Mouse (Mus musculus) midbrain, embryonic 16.5 days (tissue): Measurements from ENCODE around the gene Uimc1. TPM values are rescaled to one million over a fixed set of nuclear protein-coding genes. Genes with fewer than 3 reads are reported as not detected.

Experiments
- ATAC-seq: fragments of 200-750 bp; cut with Nextera tagmentation; 2 replicates; pipeline ENCODE4 v1.8.0; 2017; ENCODE audit warnings: moderate TSS enrichment
- H3K27ac ChIP-seq: fragments of 300-500 bp; sonication (generic); 2 replicates; pipeline ENCODE4 v1.5.1; 2014; ENCODE audit warnings: mild to moderate bottlenecking, low read length, mixed read lengths
- H3K27me3 ChIP-seq: fragments of 300-500 bp; sonication (generic); 2 replicates; pipeline ENCODE4 v1.6.1; 2014; ENCODE audit warnings: low read depth, low read length, mixed read lengths; ENCODE audit not compliant: control insufficient read depth, insufficient read depth
- H3K36me3 ChIP-seq: fragments of 300-500 bp; sonication (generic); 2 replicates; pipeline ENCODE4 v1.6.1; 2014; ENCODE audit warnings: mild to moderate bottlenecking, low read length, moderate library complexity, mixed read lengths; ENCODE audit not compliant: control insufficient read depth, insufficient read depth
- H3K4me1 ChIP-seq: fragments of 300-500 bp; sonication (generic); 2 replicates; pipeline ENCODE4 v1.6.1; 2014; ENCODE audit warnings: mild to moderate bottlenecking, low read length, mixed read lengths; ENCODE audit not compliant: control insufficient read depth, insufficient read depth
- H3K4me2 ChIP-seq: fragments of 300-500 bp; sonication (generic); 2 replicates; pipeline ENCODE4 v1.6.1; 2014; ENCODE audit warnings: mild to moderate bottlenecking, low read length, mixed read lengths
- H3K4me3 ChIP-seq: fragments of 300-500 bp; sonication (generic); 2 replicates; pipeline ENCODE4 v1.5.1; 2014; ENCODE audit warnings: low read depth, mild to moderate bottlenecking, low read length, moderate library complexity, mixed read lengths
- H3K9ac ChIP-seq: fragments of 300-500 bp; sonication (generic); 2 replicates; pipeline ENCODE4 v1.6.1; 2014; ENCODE audit warnings: low read depth, low read length, mixed read lengths
- H3K9me3 ChIP-seq: fragments of 300-500 bp; sonication (generic); replicated peaks from 2 replicates; pipeline ENCODE4 v1.6.1; 2014; ENCODE audit warnings: mild to moderate bottlenecking, low read length, mixed read lengths; ENCODE audit not compliant: control insufficient read depth, poor library complexity, severe bottlenecking
- WGBS: fragments of 180-500 bp; shearing (Covaris S2); extraction: QIAGEN DNeasy Blood & Tissue Kit; methylation state at CpG from one replicate; pipeline ENCODE4 v1.1.7; 2014; 5-methylcytosine and 5-hydroxymethylcytosine counted together
- polyA plus RNA-seq: library from polyadenylated mRNA; unstranded; fragments of >200 nt; fragmentation: Nextera tagmentation; extraction: Ambion mirVana; gene quantifications from 2 replicates; pipeline ENCODE4 v1.2.1, GENCODE M21; 2015

The Uimc1 gene
- polyA plus RNA-seq, result 20.3 and 20.8 TPM in 2 replicates

DNA sequence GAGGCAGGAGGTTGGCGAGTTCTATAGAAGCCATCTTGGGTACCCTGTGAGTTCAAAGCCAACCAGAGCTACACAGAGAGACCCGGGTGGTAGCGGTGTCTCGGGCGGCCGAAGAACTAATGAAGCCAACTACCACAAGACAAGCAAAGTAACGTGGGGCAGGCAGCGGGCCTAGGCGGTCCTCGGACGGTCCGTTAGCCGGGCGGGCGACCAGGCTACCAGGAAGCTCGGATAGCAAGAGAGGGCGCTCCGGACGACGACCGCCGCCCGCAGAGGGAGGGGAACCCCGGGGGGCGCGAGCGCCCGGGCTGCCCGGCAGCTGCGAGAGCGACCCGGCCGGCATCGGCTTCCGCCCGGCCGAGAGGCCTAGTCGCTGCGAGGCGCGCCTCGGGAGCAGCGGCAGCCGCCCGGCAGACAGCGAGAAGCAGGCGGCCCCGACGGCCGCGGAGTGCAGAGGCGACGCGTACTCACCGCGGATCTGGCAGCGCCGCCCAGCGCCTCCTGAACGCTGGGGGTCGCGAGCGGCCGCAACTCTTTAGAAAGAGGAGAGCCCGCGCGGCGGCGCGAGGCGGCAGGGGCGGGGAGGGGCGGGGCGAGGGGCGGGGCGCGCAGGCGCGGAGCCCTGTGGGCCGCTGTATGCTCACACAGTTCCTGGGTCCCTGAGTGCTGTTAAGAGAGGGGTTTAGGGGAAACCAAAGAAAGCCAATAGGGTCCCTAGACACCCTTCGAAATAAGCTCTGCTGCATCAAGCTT, at the start of gene Uimc1:
Uimc1 (minus strand) TSS at position 575 of the 753 bp plus-strand sequence.
- Histone ChIP-seq H3K9me3 (no peaks in the 10 kb centered on the region), H3K4me2 (peak within 1 kb of the TSS; percentile 60), H3K27me3 (no peaks in the 10 kb centered on the region), H3K9ac (peak within 1 kb of the TSS; percentile 88), H3K27ac (peak within 1 kb of the TSS; percentile 85), H3K36me3 (no peaks in the 10 kb centered on the region), H3K4me1 (peaks cover 6% of the 10 kb centered on the region), H3K4me3 (peak within 1 kb of the TSS; percentile 74)
- WGBS, result under 1% methylated on average over 59 of the region's 81 CpGs
- ATAC-seq, result peak; percentile 93

DNA sequence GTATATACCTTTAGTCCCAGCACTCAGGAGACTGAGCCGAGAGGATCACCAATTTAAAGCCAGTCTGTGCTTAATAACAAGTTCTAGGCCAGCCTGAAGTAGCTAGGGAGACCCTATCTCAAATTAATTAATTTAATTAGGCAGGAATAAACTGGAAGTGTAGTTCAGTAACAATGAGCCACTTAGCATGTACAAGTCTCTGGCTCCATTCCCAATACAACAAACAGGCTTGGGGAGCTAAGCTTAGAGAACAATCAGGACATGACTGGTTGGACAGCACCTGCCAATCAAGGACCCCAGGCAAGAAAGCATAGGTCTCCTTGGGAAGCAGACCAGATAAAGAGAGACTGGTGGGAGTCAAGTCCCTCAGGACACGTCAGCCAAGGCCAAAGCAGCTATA, 40.2 kb upstream of the Uimc1 start:
- Histone ChIP-seq H3K4me1 (no peaks in the 10 kb centered on the region), H3K9ac (no peak overlapping the region), H3K27ac (no peak overlapping the region), H3K4me2 (no peak overlapping the region), H3K36me3 (no peaks in the 10 kb centered on the region), H3K4me3 (no peak overlapping the region), H3K27me3 (no peaks in the 10 kb centered on the region), H3K9me3 (no peaks in the 10 kb centered on the region)
- WGBS, result 60% methylated on average over 2 of the region's 2 CpGs
- ATAC-seq, result no peak

DNA sequence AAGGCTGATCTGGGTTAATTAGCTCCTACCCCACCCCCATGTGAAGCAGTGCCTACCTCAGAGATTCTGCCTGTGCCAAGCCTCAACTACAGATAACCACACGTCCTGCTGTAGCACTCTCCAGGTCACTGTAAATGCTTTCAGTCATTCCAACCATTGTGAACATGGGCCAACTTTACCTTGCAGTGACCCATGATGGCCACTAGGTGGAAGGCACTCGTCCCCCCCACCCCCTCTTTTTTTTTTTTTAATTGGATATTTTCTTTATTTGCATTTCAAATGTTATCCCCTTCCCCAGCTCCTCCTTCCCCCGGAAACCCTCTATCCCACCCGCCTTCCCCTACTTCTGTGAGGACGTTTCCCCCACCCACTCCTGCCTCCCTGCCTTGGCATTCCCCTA, 35.3 kb upstream of the Uimc1 start:
- Histone ChIP-seq H3K4me1 (no peaks in the 10 kb centered on the region), H3K27me3 (no peaks in the 10 kb centered on the region), H3K9me3 (no peaks in the 10 kb centered on the region), H3K27ac (no peak overlapping the region), H3K4me3 (no peak overlapping the region), H3K36me3 (peaks cover 15% of the 10 kb centered on the region), H3K4me2 (no peak overlapping the region), H3K9ac (no peak overlapping the region)
- 9% methylated on average over 5 of the region's 5 CpGs for WGBS
- ATAC-seq, result no peak

DNA sequence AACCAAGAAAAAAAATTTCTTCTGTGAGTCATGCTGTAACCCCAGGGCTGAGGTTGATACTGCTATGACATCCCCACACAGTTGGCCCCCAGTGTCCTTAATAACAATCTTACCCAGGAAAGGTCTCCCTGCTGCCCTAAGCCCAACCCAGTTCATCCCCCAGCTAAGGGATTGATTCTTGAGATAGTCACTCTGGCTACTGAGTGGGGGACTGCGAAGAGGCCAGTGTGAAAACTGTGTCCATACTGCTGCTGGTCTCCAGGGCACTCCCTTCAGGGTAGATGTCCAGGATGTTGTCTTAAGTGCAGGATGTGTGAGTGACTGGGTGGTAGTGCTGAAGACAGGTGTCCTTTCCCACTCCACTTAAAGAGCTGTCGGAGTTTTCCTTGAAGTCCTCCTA, 33.3 kb upstream of the Uimc1 start, which contains the start of gene Gm17617:
Gm17617 (minus strand) TSS at position 101 of the 400 bp plus-strand sequence.
- Histone ChIP-seq H3K27ac (no peak within 1 kb of the TSS), H3K36me3 (peaks cover 24% of the 10 kb centered on the region), H3K9ac (no peak within 1 kb of the TSS), H3K9me3 (no peaks in the 10 kb centered on the region), H3K4me1 (no peaks in the 10 kb centered on the region), H3K4me3 (no peak within 1 kb of the TSS), H3K4me2 (no peak within 1 kb of the TSS), H3K27me3 (no peaks in the 10 kb centered on the region)
- WGBS, result 98% methylated on average over 2 of the region's 2 CpGs
- no peak for ATAC-seq

DNA sequence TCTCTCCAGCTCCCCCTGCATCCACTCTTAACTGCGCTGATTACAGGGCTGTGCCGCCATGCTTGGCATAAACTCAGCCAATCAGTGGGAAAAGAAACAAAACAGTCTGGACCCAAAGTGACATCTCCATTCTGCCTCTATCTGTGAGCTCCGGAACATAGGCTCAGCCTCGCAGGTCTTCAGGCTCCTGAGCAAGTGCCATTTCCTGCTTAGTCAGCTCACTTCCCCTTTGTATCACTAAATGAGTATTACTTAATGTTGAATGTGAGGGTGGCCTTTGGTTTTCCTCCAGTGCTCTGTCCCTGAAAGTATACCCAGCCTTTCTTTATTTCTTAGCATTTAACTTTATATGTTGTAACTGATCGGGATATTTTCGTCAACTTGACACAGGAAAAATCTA, 24.8 kb upstream of the Uimc1 start:
- Histone ChIP-seq H3K36me3 (peaks cover 23% of the 10 kb centered on the region), H3K9me3 (no peaks in the 10 kb centered on the region), H3K9ac (no peak overlapping the region), H3K4me1 (no peaks in the 10 kb centered on the region), H3K4me3 (no peak overlapping the region), H3K27me3 (no peaks in the 10 kb centered on the region), H3K4me2 (no peak overlapping the region), H3K27ac (no peak overlapping the region)
- 90% methylated on average over 6 of the region's 6 CpGs for WGBS
- ATAC-seq, result no peak

DNA sequence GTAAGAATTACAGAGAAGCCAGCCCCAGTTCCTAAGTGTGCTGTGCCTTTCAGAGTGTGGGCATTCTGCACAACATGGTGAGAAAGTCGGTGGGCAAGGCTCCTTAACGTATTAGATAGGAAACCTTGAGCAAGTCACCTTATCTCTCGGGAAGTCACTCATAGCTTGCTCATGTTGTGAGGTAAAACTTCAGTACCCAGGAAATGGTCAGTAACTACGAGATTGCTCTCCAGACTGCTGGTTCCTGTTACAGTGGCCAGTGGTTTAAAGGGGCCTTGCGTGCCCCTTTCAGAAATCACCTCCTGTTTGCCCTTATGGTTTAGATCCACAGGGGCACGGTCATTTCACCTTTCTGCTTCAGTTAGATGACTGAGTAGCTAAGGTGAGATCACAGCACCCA, 14.3 kb upstream of the Uimc1 start:
- Histone ChIP-seq H3K27me3 (no peaks in the 10 kb centered on the region), H3K36me3 (peaks cover 35% of the 10 kb centered on the region; the same call in 1 of the 2 replicates), H3K9me3 (no peaks in the 10 kb centered on the region), H3K27ac (no peak overlapping the region), H3K9ac (no peak overlapping the region), H3K4me2 (no peak overlapping the region), H3K4me3 (no peak overlapping the region), H3K4me1 (no peaks in the 10 kb centered on the region)
- no peak for ATAC-seq
- WGBS, result 92% methylated on average over 6 of the region's 6 CpGs

DNA sequence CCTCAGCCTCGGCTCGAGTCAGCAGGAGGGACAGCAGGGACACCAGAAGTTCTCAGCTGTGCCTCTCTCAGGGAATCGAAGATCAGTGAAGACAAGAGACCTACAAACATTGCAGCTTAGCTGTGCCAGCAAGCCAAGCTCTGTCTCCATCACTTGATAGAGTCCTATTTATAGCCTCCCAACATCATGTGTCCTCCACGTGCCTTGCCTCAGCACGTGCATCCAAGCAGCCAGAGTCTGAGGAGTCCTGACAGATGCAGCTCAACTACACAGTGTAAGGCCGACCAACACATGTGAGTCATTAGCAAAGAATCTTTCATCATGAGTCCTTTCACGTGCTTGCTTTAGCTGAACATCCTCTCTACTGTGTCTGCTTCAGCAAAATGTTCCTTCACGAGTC, 7.6 kb upstream of the Uimc1 start:
- WGBS, result 85% methylated on average over 8 of the region's 8 CpGs
- no peak for ATAC-seq
- H3K27ac ChIP-seq, result no peak overlapping the region
- H3K4me3 ChIP-seq, result no peak overlapping the region
- H3K4me1 ChIP-seq, result peaks cover 12% of the 10 kb centered on the region
- no peaks in the 10 kb centered on the region for H3K9me3 ChIP-seq
- H3K36me3 ChIP-seq, result peaks cover 3% of the 10 kb centered on the region; the same call in 1 of the 2 replicates
- H3K27me3 ChIP-seq, result no peaks in the 10 kb centered on the region
- H3K9ac ChIP-seq, result no peak overlapping the region
- no peak overlapping the region for H3K4me2 ChIP-seq

DNA sequence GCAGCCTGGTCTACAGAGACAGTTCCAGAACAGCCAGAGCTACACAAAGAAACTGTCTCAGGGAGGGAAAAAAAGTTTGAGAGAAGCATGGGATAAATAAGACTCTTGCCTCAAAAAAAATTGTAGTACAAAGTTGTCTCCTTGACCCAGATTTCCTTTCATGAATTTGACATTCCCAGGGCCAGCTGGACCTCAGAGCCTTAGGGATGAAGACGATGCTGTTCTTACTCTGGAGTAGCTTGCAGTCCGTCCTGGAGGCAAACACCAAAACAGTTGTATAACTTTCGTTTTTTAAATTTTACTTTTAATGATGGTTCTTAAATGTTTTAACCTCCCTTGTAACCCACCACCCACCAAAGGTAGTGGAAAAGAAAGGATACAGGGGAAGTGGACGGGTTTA, 7.0 kb upstream of the Uimc1 start:
- Histone ChIP-seq H3K27ac (no peak overlapping the region), H3K9ac (no peak overlapping the region), H3K4me1 (peaks cover 12% of the 10 kb centered on the region), H3K27me3 (no peaks in the 10 kb centered on the region), H3K36me3 (peaks cover 3% of the 10 kb centered on the region; the same call in 1 of the 2 replicates), H3K9me3 (no peaks in the 10 kb centered on the region), H3K4me2 (no peak overlapping the region), H3K4me3 (no peak overlapping the region)
- 92% methylated on average over 4 of the region's 4 CpGs for WGBS
- ATAC-seq, result no peak

DNA sequence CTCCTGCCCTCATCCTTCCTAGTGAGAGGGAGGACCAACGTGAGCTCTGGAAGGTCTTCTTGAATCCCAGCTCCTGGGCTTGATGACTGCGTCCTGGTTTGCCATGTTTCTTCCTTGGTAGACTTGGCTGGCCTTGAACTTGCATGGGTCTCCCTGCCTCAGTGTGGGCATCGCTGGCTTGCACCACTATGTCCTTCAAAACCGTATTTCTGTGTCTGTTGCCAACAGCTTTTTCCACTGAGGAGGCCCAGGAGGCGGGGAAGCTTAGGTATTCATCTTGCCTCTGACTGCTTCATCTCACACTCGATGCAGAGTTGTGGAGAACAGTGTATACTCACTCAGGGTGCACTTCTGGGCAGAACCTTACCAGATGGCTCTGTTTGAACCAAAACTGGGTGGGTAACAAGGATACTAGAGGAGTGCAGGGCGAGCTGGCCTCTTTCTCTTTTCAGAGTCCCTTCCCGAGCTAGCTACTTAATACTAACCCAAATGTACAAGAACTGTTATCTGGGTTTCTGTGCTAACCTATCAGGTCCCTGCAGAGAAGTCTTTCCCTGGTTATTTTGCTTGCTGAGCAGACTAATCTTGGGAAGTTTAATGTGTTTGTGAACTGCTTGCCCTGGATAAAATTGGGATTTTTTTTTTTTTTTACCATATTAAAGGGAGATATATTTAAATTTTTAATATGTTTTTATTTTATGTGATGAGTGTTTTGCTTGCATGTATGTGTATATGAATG, 6.0 kb upstream of the Uimc1 start:
- Histone ChIP-seq H3K27ac (peak overlapping the region; percentile 80; the same call in 1 of the 2 replicates), H3K4me3 (peak overlapping the region; percentile 58), H3K36me3 (peaks cover 3% of the 10 kb centered on the region; the same call in 1 of the 2 replicates), H3K27me3 (no peaks in the 10 kb centered on the region), H3K9me3 (no peaks in the 10 kb centered on the region), H3K4me1 (peaks cover 12% of the 10 kb centered on the region), H3K9ac (peak overlapping the region; percentile 77), H3K4me2 (peak overlapping the region; percentile 69)
- no peak for ATAC-seq
- 19% methylated on average over 8 of the region's 8 CpGs for WGBS
